Mouse (Mus musculus) embryonic facial prominence, embryonic 14.5 days (tissue): ENCODE results near the gene Snrk. TPM values are rescaled to one million over a fixed set of nuclear protein-coding genes. Genes with fewer than 3 reads are reported as not detected.

Experiments used
- ATAC-seq: fragments of 200-750 bp; cut with Nextera tagmentation; 2 replicates; pipeline ENCODE4 v1.8.0; 2017; ENCODE audit warnings: low read depth, moderate number of reproducible peaks, moderate TSS enrichment
- DNase-seq: peaks from one replicate; pipeline ENCODE4 v3.0.0-alpha.2; 2015; ENCODE audit warnings: low spot score
- H3K27ac ChIP-seq: fragments of 300-500 bp; sonication (generic); replicated peaks from 2 replicates; pipeline ENCODE4 v1.5.1; 2014; ENCODE audit warnings: low read depth, mild to moderate bottlenecking, low read length, moderate library complexity
- H3K27me3 ChIP-seq: fragments of 300-500 bp; sonication (generic); replicated peaks from 2 replicates; pipeline ENCODE4 v1.6.1; 2014; ENCODE audit warnings: low read length; ENCODE audit not compliant: control insufficient read depth, insufficient read depth
- H3K36me3 ChIP-seq: fragments of 300-500 bp; sonication (generic); 2 replicates; pipeline ENCODE4 v1.6.1; 2014; ENCODE audit warnings: low read length, mixed read lengths; ENCODE audit not compliant: control insufficient read depth, insufficient read depth
- H3K4me1 ChIP-seq: fragments of 300-500 bp; sonication (generic); 2 replicates; pipeline ENCODE4 v1.6.1; 2014; ENCODE audit warnings: antibody characterized with exemption, low read length; ENCODE audit not compliant: control insufficient read depth, insufficient read depth
- H3K4me2 ChIP-seq: fragments of 300-500 bp; sonication (generic); 2 replicates; pipeline ENCODE4 v1.6.1; 2014; ENCODE audit warnings: low read depth, mild to moderate bottlenecking, low read length, moderate library complexity, mixed read lengths
- H3K4me3 ChIP-seq: fragments of 300-500 bp; sonication (generic); 2 replicates; pipeline ENCODE4 v1.5.1; 2014; ENCODE audit warnings: low read depth, mild to moderate bottlenecking, low read length
- H3K9ac ChIP-seq: fragments of 300-500 bp; sonication (generic); 2 replicates; pipeline ENCODE4 v1.6.1; 2014; ENCODE audit warnings: low read depth, mild to moderate bottlenecking, low read length, moderate library complexity, mixed read lengths
- H3K9me3 ChIP-seq: fragments of 300-500 bp; sonication (generic); 2 replicates; pipeline ENCODE4 v1.6.1; 2016; ENCODE audit warnings: low read length; ENCODE audit not compliant: control insufficient read depth
- WGBS: fragments of 180-500 bp; shearing (Covaris S2); extraction: QIAGEN DNeasy Blood & Tissue Kit; methylation state at CpG from one replicate; pipeline ENCODE4 v1.1.7; 2014; 5-methylcytosine and 5-hydroxymethylcytosine counted together
- polyA plus RNA-seq: library from polyadenylated mRNA; unstranded; fragments of >200 nt; fragmentation: Nextera tagmentation; extraction: Ambion mirVana; gene quantifications from 2 replicates; pipeline ENCODE4 v1.2.1, GENCODE M21; 2014

Snrk gene
- polyA plus RNA-seq, 1 experiment from 2014 or later: 42.4 TPM

- no peak for ATAC-seq
Observed at GRCm38 (mm10) chr9:122100584-122101127, 16.4 kb upstream of the Snrk start.

GRCm38 (mm10) chr9:122101196-122101595, 15.9 kb upstream of the Snrk start:
- DNase-seq: no peak
- WGBS: 69% methylated on average over 4 of the region's 4 CpGs
- no peak overlapping the region for H3K27ac ChIP-seq
- H3K4me1 ChIP-seq: no peaks in the 10 kb centered on the region
- no peak overlapping the region for H3K9ac ChIP-seq
- no peaks in the 10 kb centered on the region for H3K27me3 ChIP-seq
- no peaks in the 10 kb centered on the region for H3K9me3 ChIP-seq
- H3K36me3 ChIP-seq: no peaks in the 10 kb centered on the region
- no peak overlapping the region for H3K4me3 ChIP-seq
- H3K4me2 ChIP-seq: no peak overlapping the region
- no peak for ATAC-seq

More at GRCm38 (mm10) chr9:122100584-122101127, 16.4 kb upstream of the Snrk start:
- no peak overlapping the region for H3K27ac ChIP-seq
- H3K27me3 ChIP-seq: no peaks in the 10 kb centered on the region
- no peak overlapping the region for H3K9ac ChIP-seq
- H3K9me3 ChIP-seq: no peaks in the 10 kb centered on the region
- H3K4me3 ChIP-seq: no peak overlapping the region
- DNase-seq: no peak
- H3K4me1 ChIP-seq: no peaks in the 10 kb centered on the region
- H3K4me2 ChIP-seq: no peak overlapping the region
- H3K36me3 ChIP-seq: no peaks in the 10 kb centered on the region

- no peak overlapping the region for H3K27ac ChIP-seq
- ATAC-seq: no peak
- no peaks in the 10 kb centered on the region for H3K36me3 ChIP-seq
- H3K9me3 ChIP-seq: no peaks in the 10 kb centered on the region
- H3K4me3 ChIP-seq: no peak overlapping the region
- WGBS: 52% methylated on average over 9 of the region's 9 CpGs
- H3K9ac ChIP-seq: no peak overlapping the region
- no peak overlapping the region for H3K4me2 ChIP-seq
- no peak for DNase-seq
- no peaks in the 10 kb centered on the region for H3K27me3 ChIP-seq
- H3K4me1 ChIP-seq: no peaks in the 10 kb centered on the region
Observed at GRCm38 (mm10) chr9:122103550-122104284, 13.3 kb upstream of the Snrk start.

- ATAC-seq: no peak
- WGBS: 64% methylated on average over 7 of the region's 7 CpGs
- H3K27ac ChIP-seq: no peak overlapping the region
Observed at GRCm38 (mm10) chr9:122104285-122104829, 12.7 kb upstream of the Snrk start.

GRCm38 (mm10) chr9:122107701-122108375, 9.2 kb upstream of the Snrk start:
- no peaks in the 10 kb centered on the region for H3K4me1 ChIP-seq
- no peak for ATAC-seq

More at GRCm38 (mm10) chr9:122104285-122104829, 12.7 kb upstream of the Snrk start:
- H3K9ac ChIP-seq: no peak overlapping the region
- H3K4me1 ChIP-seq: no peaks in the 10 kb centered on the region
- no peaks in the 10 kb centered on the region for H3K36me3 ChIP-seq
- no peaks in the 10 kb centered on the region for H3K27me3 ChIP-seq
- no peak overlapping the region for H3K4me2 ChIP-seq
- H3K4me3 ChIP-seq: no peak overlapping the region
- H3K9me3 ChIP-seq: no peaks in the 10 kb centered on the region
- no peak for DNase-seq

GRCm38 (mm10) chr9:122109553-122110225, 7.4 kb upstream of the Snrk start:
- Histone ChIP-seq H3K4me2 (no peak overlapping the region), H3K27ac (peak overlapping the region; percentile 16; the same call in 1 of the 2 replicates), H3K4me3 (no peak overlapping the region), H3K9me3 (no peaks in the 10 kb centered on the region), H3K36me3 (no peaks in the 10 kb centered on the region), H3K4me1 (no peaks in the 10 kb centered on the region), H3K27me3 (no peaks in the 10 kb centered on the region), H3K9ac (no peak overlapping the region)
- WGBS: 60% methylated on average over 8 of the region's 8 CpGs
- ATAC-seq (no peak), DNase-seq (peak; percentile 33)

More at GRCm38 (mm10) chr9:122107701-122108375, 9.2 kb upstream of the Snrk start:
- no peaks in the 10 kb centered on the region for H3K9me3 ChIP-seq
- H3K9ac ChIP-seq: no peak overlapping the region
- no peak overlapping the region for H3K4me2 ChIP-seq
- H3K4me3 ChIP-seq: no peak overlapping the region
- H3K27me3 ChIP-seq: no peaks in the 10 kb centered on the region
- WGBS: 70% methylated on average over 7 of the region's 7 CpGs
- no peaks in the 10 kb centered on the region for H3K36me3 ChIP-seq
- no peak overlapping the region for H3K27ac ChIP-seq
- DNase-seq: no peak

GRCm38 (mm10) chr9:122110508-122110907, 6.6 kb upstream of the Snrk start:
- no peak overlapping the region for H3K4me2 ChIP-seq
- no peaks in the 10 kb centered on the region for H3K4me1 ChIP-seq
- no peaks in the 10 kb centered on the region for H3K36me3 ChIP-seq
- H3K9ac ChIP-seq: no peak overlapping the region
- DNase-seq (no peak), ATAC-seq (no peak)
- no peaks in the 10 kb centered on the region for H3K9me3 ChIP-seq
- H3K4me3 ChIP-seq: no peak overlapping the region
- H3K27me3 ChIP-seq: no peaks in the 10 kb centered on the region
- WGBS: 66% methylated on average over 6 of the region's 6 CpGs
- H3K27ac ChIP-seq: no peak overlapping the region

GRCm38 (mm10) chr9:122110921-122111320, 6.1 kb upstream of the Snrk start:
- no peak overlapping the region for H3K9ac ChIP-seq
- H3K4me2 ChIP-seq: no peak overlapping the region
- ATAC-seq (no peak), DNase-seq (no peak)
- no peak overlapping the region for H3K4me3 ChIP-seq
- no peak overlapping the region for H3K27ac ChIP-seq
- H3K4me1 ChIP-seq: no peaks in the 10 kb centered on the region
- no peaks in the 10 kb centered on the region for H3K9me3 ChIP-seq
- WGBS: 77% methylated on average over 5 of the region's 5 CpGs
- no peaks in the 10 kb centered on the region for H3K27me3 ChIP-seq
- H3K36me3 ChIP-seq: no peaks in the 10 kb centered on the region
